Mouse (Mus musculus) ovary, postnatal 10 days (tissue): ENCODE measurements at regions not wholly inside any gene's neighbourhood (a gene's known extent, or its start where the extent isn't known, plus 50 kb on each side); places are given as distances from the start of the nearest gene placed in this dataset.

Experiments
- DNase-seq: peaks from one replicate; pipeline ENCODE4 v3.0.0; 2022; ENCODE audit warnings: low spot score

GRCm38 (mm10) chr16:29800457-29800856 lies 221.3 kb downstream of the Opa1 start:
- DNase-seq: no peak

DNA sequence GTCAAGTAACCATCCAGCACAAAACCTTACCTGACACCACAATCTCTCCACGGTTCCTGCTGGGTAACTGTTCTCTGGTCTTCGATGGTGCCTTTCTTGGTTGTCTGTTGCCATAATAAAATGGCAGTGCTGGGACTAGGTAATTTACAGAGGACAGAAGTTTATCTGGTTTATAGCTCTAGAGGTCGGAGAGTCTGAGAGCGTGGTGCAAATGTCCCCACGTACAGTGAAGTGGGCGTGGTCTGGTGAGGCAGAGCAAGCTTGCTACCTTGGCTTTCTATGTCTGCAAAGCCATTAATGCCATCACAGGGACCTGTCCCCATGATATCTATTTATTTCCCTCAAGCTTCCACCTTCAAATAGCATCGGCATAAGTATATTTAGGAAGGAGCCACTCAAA lies 223.0 kb downstream of the Opa1 start:
- no peak for DNase-seq

- no peak for DNase-seq
Observed at GRCm38 (mm10) chr16:29802603-29803002, 223.5 kb downstream of the Opa1 start.

GRCm38 (mm10) chr16:29807859-29808258 lies 228.7 kb downstream of the Opa1 start:
- no peak for DNase-seq

DNA sequence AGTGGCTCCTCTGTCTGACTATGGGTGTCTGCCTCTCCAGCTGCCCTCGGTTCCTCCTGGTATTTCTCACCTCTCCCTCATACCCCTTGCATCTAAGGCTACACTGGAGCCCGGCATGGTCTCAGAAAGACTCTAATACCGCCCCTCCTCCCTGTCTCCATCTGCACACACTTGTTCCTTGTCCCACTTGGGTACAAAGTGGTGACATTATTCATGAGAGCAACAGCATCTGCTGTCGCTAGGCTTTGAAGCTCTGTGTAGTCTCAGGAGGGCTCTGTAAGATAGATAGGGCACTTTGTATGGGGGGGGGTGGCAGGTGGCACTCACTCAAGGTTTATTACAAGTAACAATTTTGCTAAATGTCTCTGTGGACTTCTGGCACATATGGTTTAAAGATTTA lies 229.7 kb downstream of the Opa1 start:
- no peak for DNase-seq

- peak; percentile 46 for DNase-seq
Observed at GRCm38 (mm10) chr16:29813411-29814038, 234.4 kb downstream of the Opa1 start.

- DNase-seq: peak; percentile 54
Observed at GRCm38 (mm10) chr16:29814039-29814438, 234.9 kb downstream of the Opa1 start.

GRCm38 (mm10) chr16:29814655-29815054 lies 235.5 kb downstream of the Opa1 start:
- no peak for DNase-seq

DNA sequence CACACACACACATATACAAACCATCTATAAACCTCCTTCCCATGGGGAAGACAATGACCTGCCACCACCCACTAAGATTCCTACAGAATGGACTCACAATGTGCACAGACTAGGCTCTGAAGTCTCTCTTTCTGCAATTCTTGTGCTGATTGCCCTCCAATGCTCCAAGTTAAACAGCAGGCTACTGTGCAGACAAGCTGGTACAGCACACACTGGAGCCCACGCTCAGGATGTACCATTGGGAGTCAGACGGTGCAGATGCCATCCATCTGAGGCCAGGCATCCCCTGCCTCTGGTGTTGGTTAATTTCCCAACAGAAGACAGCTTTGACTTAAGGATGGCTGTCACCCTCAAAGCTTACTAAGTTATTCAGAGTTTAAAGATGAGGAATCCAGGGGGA lies 236.1 kb downstream of the Opa1 start:
- DNase-seq: no peak

GRCm38 (mm10) chr16:29815632-29816337 lies 236.7 kb downstream of the Opa1 start:
- DNase-seq: no peak

- DNase-seq: no peak
Observed at GRCm38 (mm10) chr16:29816681-29817369, 237.7 kb downstream of the Opa1 start.

GRCm38 (mm10) chr16:29818807-29819440 lies 239.8 kb downstream of the Opa1 start:
- DNase-seq: no peak

DNA sequence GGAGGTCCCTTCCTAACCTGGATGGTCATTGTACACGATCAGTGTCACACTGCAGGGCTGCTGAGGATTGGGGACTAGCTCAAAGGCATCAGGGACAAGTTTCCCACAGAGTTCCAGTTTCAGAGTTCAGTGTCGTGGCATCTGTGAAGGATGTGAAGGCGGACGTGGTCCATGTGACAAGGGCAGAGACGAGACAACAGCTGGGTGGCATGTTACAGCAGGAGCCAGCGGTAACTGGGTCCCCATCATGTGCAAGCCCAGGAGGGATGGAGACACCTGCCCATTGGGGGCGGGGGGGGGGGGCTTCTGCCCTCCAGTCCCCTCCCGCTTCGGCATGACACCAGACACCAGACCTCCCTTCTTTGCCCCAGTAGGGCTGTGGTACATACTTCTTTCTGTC lies 241.6 kb downstream of the Opa1 start:
- no peak for DNase-seq

GRCm38 (mm10) chr16:29822110-29822509 lies 242.1 kb upstream of the Hes1 start:
- DNase-seq: no peak

GRCm38 (mm10) chr16:29822843-29823401 lies 241.3 kb upstream of the Hes1 start:
- no peak for DNase-seq

DNA sequence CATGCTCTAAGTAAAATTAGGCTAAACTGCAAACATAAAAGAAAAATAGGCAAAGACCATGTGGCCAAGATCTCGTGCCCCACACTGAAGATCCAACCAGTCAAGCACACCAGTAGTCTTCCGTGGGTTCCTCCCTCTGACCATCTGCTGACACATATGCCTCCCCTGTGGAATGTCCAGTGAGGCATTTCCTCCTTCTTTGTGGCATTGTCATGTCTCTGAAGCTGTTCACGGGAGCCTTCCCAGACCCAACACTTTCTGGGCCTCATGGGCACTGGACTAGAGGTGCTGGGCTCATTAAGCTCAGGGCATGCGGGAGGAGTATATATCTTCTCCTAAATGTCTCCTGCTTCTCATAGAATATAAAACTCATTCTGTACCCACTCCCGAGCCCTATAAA lies 237.3 kb upstream of the Hes1 start:
- no peak for DNase-seq

DNA sequence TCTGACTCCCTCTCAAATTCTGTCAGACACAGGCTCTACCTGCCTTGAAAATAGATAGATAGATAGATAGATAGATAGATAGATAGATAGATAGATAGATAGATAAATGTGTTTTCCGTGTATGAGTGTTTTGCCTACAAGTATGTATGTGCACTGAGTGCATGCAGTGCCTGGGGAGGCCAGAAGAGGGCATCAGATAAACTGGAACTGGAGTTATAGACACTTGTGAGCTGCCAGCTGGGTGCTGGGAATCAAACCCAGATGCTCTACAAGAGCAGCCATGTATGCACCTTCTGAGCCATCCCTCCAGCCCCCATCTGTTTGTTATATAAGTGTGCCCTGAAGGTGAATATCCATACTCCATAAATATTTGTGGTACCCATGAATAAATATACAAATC lies 236.4 kb upstream of the Hes1 start:
- DNase-seq: no peak

- DNase-seq: no peak
Observed at GRCm38 (mm10) chr16:29829457-29829856, 234.7 kb upstream of the Hes1 start.

- DNase-seq: no peak
Observed at GRCm38 (mm10) chr16:29830101-29830500, 234.1 kb upstream of the Hes1 start.

DNA sequence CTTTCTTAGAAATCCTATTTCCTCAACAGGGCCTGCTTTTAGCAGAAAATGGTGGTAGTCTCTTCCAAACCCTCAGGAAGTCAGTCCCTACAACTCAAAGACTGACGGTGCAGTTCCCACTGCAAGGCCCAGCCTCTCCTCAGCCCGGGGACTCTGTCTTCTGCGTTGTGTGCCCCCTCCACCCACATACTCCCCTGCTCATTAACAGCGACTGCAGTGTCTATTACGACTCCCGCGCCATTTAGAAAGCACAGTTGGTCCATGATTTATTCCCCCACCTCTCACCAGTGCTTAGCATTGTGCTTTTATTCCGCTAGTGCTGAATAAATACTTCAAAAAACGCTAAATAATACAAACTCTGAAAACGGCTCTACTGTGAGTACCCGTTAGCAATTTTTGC lies 230.9 kb upstream of the Hes1 start:
- DNase-seq: no peak

GRCm38 (mm10) chr16:29833875-29834274 lies 230.3 kb upstream of the Hes1 start:
- no peak for DNase-seq

GRCm38 (mm10) chr16:29834669-29835068 lies 229.5 kb upstream of the Hes1 start:
- no peak for DNase-seq
